Mouse (Mus musculus) brain, embryonic 14.5 days (tissue): ENCODE measurements at regions not wholly inside any gene's neighbourhood (a gene's known extent, or its start where the extent isn't known, plus 50 kb on each side); places are given as distances from the start of the nearest gene placed in this dataset.

Experiments used
- CTCF ChIP-seq: fragments of 200-500 bp; IDR thresholded peaks from 2 replicates; pipeline ENCODE4 v1.5.1; 2012; ENCODE audit warnings: inconsistent platforms, mild to moderate bottlenecking, moderate library complexity, borderline replicate concordance; ENCODE audit not compliant: insufficient read depth, insufficient read length; ENCODE audit errors: extremely low read depth
- POLR2A ChIP-seq: fragments of 200-500 bp; IDR thresholded peaks from 2 replicates; pipeline ENCODE4 v1.6.1; 2012; ENCODE audit warnings: mild to moderate bottlenecking, inconsistent platforms, borderline replicate concordance; ENCODE audit not compliant: poor library complexity, insufficient read depth, insufficient read length, severe bottlenecking; ENCODE audit errors: extremely low read depth

DNA sequence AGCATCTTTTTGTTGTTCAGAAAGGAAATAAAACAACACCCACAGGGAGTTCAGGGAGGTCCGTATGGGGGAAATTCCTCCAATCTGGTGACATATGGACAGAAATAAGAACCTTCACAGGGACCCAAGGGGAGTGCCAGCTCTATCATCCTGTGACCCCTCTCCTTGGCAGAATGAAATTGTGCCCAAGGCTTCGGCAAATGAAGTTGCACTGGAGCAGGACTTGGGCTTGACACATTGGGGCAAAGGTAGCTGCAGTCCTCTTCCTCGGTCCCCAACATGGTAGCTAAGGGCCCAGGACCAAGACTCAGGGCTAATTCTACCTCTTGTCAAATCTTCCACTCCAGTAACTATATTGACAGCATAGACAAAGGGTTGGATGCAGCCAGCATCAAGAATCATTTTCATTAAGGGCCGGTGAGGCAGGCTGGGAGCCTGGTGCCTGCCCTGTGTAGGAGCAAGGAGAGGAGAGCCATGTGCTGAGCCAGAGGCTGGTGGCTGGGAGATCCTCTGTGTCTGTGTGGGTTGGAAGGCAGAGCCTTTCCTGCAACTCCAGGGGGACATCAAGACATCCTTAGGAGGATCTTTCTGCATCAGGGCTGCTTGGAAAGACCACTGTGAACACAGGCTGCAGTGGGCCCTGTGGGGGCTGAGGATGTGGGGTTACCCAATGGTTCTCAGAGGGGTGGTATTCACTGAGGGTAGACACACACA is 59.2 kb upstream of the Slco4a1 start:
- TF ChIP-seq CTCF (no peak), POLR2A (no peak)
